Mouse (Mus musculus): ENCODE data around the gene Cryz.

DNA sequence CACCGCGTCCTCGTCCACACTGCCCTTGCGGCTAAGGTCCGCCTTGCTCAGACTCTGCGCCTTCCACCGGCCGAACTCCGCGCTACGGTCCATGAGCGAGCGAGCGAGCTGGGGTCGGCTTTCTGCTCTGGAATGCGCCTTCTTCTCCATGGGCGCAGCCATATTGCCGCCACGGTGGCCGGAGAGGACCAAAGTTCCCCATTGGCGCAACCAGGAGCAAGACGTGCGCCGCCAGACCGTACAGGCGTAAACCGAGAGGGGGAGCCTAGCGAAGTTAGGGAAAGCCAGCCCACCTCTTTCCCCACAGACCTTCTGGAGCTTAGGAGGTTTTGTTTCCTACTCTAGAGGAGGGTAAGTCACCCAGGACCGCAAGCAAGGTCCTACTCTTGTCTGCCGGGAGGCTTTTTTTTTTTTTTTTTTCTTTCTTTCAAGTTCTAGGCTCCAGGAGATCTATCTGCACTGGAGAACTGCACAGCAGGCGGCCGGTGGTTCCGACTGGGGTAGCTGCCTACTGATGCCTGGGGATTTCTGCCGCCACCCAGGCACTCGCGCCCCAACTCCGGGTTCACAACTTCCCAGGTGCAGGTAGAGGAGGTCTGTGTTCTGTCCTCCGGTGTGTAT lies 533 bp downstream of the Cryz start, which contains the start of gene Tyw3:
- TF ChIP-seq EP300 (IDR thresholded peaks at IDR 0.05; ENCODE audit: insufficient read depth, low read depth, low read length) (no peak), POLR2A (IDR thresholded peaks at IDR 0.05; ENCODE audit: insufficient read depth, low read length) (no peak), CTCF (IDR thresholded peaks at IDR 0.05; ENCODE audit: low read depth, low read length) (peak; percentile 24)
